Mouse (Mus musculus) Patski (cell line): ENCODE measurements around the gene Ifnl3. TPM values are rescaled to one million over a fixed set of nuclear protein-coding genes. Genes with fewer than 3 reads are reported as not detected.

ENCODE experiments used
- ATAC-seq: fragments of 100-300 bp; one replicate; pipeline ENCODE4 v1.8.0; 2021
- CTCF ChIA-PET: fragments of 350-600 bp; sonication (Branson Sonifier 250); formaldehyde crosslinking; loops from one replicate; lab custom pipeline; 2022; ENCODE audit warnings: inconsistent platforms; lab: Charles Lee
- POLR2A ChIA-PET: fragments of 350-600 bp; sonication (Branson Sonifier 250); formaldehyde crosslinking; loops from one replicate; lab custom pipeline; 2022; ENCODE audit warnings: antibody characterized with exemption, inconsistent platforms; lab: Charles Lee
- DNase-seq: peaks from one replicate; pipeline ENCODE4 v3.0.0-alpha.2; 2011; ENCODE audit warnings: low read depth, low spot score
- H3K27me3 ChIP-seq: fragments of 371-371 bp; one replicate; pipeline ENCODE4 v1.5.1; 2021
- CTCF ChIP-seq: fragments of 100-300 bp; IDR thresholded peaks from one replicate; pipeline ENCODE4 v1.5.1; 2021
- in situ Hi-C: fragments of 300-500 bp; cut with MboI; formaldehyde crosslinking; loops from 3 replicates; pipeline ENCODE4 v1.11.1; 2018; ENCODE audit warnings: low pct_unique_long_range_greater_than_20kb, mixed read lengths
- polyA plus RNA-seq: library from polyadenylated mRNA; unstranded; gene quantifications from one replicate; pipeline ENCODE4 v1.2.3, GENCODE M21; 2021

The Ifnl3 gene
- polyA plus RNA-seq, 1 experiment from 2014 or later = not detected

DNA sequence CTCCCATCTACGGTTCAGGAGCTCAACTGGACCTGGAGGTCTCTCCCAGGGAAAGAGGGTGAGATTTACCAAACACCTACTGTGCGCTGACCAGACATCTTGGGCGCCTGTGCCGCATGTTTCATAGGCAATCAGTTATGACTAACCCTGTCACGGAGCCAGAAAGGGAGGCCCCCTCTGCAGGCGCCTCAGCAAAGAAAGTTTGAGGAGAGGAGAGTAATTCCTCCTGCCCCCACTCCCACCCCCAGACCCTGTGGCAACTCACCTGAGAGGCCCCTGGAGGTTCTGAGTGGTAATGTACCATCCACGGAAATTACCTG is 23.2 kb downstream of the Ifnl3 start:
- CTCF ChIA-PET = interaction anchor here (1.2 kb wide), 1 partner anchor 15 kb away, joined by 3 read pairs; no protein-coding TSS in a partner anchor
- no peak for ATAC-seq
- no peak for DNase-seq
- no peak for TF ChIP-seq CTCF
- H3K27me3 ChIP-seq = peaks cover 26% of the 10 kb centered on the region
- in situ Hi-C loops = no loop called here
- POLR2A ChIA-PET = no interaction called here

DNA sequence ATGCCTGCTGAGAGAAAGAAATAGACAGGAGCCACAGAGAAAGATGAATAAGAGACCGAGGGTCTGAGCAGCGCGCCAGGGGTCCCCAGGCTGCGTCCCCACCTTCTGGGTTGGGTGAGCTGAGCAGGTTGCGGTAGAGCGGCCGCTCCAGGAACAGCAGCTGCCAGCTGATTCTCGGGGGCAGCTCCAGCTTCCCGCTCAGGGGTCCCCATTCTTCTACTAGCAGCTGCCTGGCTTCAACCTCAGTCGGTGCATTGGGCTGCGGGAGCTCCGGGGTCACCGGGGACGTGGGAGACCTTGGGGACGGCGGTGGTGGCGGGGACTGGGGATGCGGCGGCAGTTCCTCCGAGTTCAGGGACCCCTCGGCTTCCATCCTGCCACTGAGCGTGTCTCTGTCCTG is 24.0 kb downstream of the Ifnl3 start:
- no peak for ATAC-seq
- H3K27me3 ChIP-seq = peaks cover 25% of the 10 kb centered on the region
- ChIA-PET POLR2A (no interaction called here), CTCF (no interaction called here)
- no peak for DNase-seq
- TF ChIP-seq CTCF = no peak
- in situ Hi-C loops = no loop called here

DNA sequence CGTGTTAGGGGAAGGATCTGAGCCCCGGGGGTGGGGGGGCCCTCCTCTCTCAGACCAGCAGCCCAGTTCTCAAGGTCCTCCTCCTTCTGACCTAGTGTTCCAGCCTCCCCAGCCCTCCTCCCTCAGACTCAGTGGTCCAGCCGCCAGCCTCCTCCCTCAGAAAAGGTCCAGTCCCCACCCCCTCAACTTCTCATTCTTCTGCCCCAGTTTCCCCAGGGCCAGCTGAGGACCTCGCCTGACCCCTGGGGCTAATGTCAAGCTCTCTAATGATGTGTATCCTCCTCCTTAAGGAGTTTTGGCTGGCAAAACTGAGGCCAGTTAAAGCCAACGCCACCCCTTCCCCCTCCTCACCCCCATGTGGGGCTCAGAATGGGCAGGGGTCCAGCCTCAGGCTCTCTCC is 24.5 kb downstream of the Ifnl3 start, which contains the start of gene Nccrp1:
TSS of gene Nccrp1 (minus strand) at position 101 of the 400 bp plus-strand sequence.
- in situ Hi-C loops = no loop called here
- peaks cover 25% of the 10 kb centered on the region for H3K27me3 ChIP-seq
- no peak for ATAC-seq
- DNase-seq = no peak
- TF ChIP-seq CTCF = no peak
- CTCF ChIA-PET = no interaction called here
- POLR2A ChIA-PET = no interaction called here

DNA sequence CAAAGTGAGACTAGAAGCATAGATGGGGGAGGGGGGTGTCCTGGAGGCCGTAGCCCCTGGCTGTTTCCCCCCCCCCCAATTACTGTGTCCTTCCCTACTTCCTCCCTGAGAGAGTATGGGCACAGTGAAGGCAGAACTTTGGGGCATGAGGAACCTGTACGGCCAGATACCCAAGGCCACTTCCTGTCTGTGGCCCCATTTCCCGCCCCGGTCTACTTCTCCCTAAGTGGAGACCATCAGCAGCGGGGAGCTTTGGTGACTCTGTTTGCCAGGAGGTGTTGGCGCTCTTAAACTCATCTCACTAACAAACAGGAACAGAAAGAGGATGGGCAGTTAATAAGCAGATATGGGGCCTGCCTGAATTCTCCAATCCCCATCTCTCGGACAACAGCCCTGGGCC is 25.0 kb downstream of the Ifnl3 start:
- in situ Hi-C loops = no loop called here
- ChIA-PET POLR2A (no interaction called here), CTCF (no interaction called here)
- no peak for TF ChIP-seq CTCF
- no peak for DNase-seq
- H3K27me3 ChIP-seq = peaks cover 25% of the 10 kb centered on the region
- no peak for ATAC-seq

DNA sequence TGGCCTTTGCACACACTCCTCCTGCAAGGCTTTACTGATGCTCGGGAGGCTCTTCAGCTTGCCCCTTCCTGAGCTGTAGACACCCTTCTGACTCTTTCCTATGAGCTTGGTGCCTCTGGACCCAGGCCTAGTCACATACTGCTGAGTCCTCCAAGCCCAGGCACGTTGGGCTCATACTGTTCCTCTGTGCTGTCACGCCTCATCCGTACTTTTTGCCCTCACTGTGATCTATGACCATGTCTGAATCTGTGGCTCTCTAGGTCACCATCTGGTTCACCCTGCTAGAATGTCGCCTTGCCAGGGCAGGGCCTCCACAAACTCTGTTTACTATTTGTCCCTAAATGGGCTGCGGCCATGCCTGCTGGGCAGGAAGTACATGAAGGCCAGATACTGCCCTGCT is 30.4 kb downstream of the Ifnl3 start:
- ChIA-PET POLR2A (no interaction called here), CTCF (no interaction called here)
- peaks cover 3% of the 10 kb centered on the region for H3K27me3 ChIP-seq
- ATAC-seq (no peak), DNase-seq (no peak)
- no peak for TF ChIP-seq CTCF
- in situ Hi-C loops = no loop called here

DNA sequence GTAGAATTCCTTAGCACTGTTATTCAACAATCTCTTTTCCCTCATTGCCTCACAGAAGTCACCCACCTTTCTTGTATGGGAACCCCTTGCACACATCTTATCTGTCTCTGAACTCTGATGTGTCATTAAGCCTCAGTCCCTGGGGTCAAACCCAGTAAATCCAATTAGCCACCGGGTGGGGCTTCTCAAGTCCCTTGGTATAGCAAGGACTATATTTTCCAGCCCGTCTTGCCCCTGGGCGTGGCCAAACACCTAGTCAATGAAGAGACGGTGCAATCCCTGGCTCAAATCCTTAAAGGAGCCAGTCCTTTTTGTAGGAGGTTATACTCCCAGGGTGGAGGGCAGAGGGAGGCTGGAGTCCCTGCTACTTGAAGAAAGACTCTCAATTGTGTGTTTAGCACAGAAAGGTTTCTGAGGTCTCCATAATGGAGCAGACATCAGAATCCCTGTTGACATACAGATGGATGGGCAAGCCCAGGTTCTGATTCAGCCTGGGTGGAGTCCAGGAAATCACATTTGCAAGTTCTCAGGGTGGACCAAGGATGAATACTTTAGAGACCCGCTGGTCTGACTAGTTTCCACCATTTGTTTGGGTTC is 33.4 kb downstream of the Ifnl3 start:
- POLR2A ChIA-PET = no interaction called here
- in situ Hi-C loops = no loop called here
- DNase-seq (no peak), ATAC-seq (no peak)
- H3K27me3 ChIP-seq = no peaks in the 10 kb centered on the region
- CTCF ChIA-PET = no interaction called here
- no peak for TF ChIP-seq CTCF

DNA sequence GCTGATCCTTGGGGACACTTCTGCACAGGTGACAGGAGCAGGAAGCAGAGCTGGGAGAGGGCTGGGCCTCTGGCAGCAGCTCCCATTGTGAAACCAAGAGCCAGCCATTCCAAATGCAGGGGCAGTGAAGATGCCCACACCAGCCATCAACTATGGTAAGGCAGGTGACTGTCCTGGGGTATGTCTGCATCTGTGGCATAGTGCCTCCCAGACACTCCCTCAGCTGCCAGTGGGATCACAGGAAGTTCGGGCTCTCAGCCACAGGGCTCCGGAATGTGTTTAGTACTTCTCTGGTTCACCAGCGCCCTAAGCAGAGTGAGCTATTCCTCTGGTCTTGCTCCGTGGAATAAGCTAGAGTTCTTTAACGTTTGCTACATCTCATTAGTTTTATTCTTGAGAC is 34.4 kb downstream of the Ifnl3 start:
- no peaks in the 10 kb centered on the region for H3K27me3 ChIP-seq
- no peak for DNase-seq
- ChIA-PET POLR2A (interaction anchor here (0.6 kb wide), 1 partner anchor 160 kb away, joined by 4 read pairs; no protein-coding TSS in a partner anchor), CTCF (no interaction called here)
- no peak for TF ChIP-seq CTCF
- ATAC-seq = no peak
- in situ Hi-C loops = no loop called here

DNA sequence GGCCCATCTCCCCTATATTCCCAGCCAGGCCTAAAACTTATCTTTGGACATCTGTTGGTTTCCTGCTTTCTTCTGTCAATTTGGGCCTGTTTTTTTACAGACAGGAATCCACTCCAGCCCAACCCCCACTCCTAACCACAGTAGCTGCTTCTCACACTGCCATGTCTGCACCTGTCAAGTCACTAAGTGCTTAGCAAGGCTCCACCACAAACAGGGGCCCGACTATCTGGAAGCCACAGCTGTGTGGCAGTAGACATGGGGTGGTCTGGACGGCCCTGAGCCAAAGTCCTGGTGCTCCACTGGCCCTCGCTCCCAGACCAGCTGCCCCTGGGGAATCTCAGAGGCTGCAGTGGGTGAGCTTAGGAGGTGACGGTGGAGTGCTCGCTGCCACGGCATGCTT is 35.1 kb downstream of the Ifnl3 start:
- TF ChIP-seq CTCF = no peak
- DNase-seq (no peak), ATAC-seq (no peak)
- ChIA-PET CTCF (no interaction called here), POLR2A (no interaction called here)
- in situ Hi-C loops = no loop called here
- no peaks in the 10 kb centered on the region for H3K27me3 ChIP-seq

DNA sequence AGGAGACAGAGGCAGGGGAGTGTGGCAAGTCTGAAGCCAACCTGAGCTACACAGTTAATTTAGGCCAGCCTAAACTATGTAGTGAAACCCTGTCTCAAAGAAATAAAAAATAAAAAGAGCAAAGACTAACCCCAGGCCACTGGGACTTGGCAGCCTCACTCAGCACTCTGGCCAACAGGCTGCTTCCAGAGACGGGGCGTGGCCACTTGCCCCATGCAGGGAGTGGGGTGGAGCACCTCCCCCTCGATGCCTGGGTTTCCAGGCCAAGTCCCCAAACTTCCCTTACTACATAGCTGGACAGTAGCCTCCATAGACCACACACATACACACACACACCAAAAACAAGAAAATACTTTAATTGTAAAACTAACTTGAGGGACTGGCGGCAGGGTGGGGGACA is 35.9 kb downstream of the Ifnl3 start:
- in situ Hi-C loops = no loop called here
- TF ChIP-seq CTCF = no peak
- ChIA-PET POLR2A (interaction anchor here (0.7 kb wide), 1 partner anchor 7 kb away, joined by 4 read pairs; no protein-coding TSS in a partner anchor), CTCF (no interaction called here)
- no peak for DNase-seq
- no peak for ATAC-seq
- no peaks in the 10 kb centered on the region for H3K27me3 ChIP-seq

DNA sequence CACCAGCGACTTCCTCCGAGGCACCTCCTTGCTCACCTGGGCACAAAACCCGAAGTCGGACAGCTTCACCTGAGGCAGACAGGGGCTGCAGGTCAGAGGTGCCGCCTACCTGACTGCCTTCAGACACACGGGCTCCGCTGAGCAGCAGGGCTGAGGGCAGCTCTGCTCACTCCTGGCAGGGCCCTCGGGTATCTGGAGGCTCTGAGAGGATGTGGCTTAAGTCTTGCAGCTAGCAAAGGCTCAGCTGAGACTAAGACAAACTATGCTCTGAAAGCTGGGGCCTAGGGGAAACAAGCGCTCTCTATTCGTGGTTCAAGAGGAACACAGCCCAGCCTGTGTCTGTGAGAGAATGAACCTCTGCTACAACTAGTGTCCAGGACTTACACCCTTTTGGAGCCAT is 38.2 kb downstream of the Ifnl3 start:
- CTCF ChIA-PET = interaction anchor here (1.0 to 1.6 kb wide), 4 partner anchors 15 to 115 kb away, joined by 3 to 5 read pairs (median 3); no protein-coding TSS in a partner anchor
- POLR2A ChIA-PET = interaction anchor here (1.8 kb wide), 1 partner anchor 26 kb away, joined by 4 read pairs; no protein-coding TSS in a partner anchor

DNA sequence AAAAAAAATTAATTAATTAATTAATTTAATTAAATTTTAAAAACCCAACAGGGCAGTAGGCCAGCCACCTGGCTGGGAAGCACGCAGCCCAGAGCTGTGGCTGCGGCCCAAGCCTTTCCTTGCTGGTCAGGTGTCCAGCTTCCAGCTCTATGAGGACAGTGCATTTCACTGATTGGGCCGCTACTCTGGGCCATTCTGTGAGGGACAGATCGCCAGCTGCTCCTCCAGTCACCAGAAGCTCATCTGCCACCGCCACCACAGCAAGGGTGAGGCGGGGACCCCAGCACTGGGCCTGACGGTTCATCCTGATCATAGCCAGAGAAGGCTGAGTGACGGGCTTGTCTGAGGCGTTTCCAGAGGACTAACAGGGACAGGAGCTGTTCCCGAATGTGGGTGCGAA is 39.3 kb downstream of the Ifnl3 start:
- DNase-seq = no peak
- no peaks in the 10 kb centered on the region for H3K27me3 ChIP-seq
- TF ChIP-seq CTCF = no peak
- ATAC-seq = no peak
- ChIA-PET POLR2A (interaction anchor here (0.6 to 1.2 kb wide), 2 partner anchors 35 to 72 kb away, joined by 4 to 5 read pairs; no protein-coding TSS in a partner anchor), CTCF (interaction anchor here (1.2 kb wide), 1 partner anchor 39 kb away, joined by 3 read pairs; no protein-coding TSS in a partner anchor)
- in situ Hi-C loops = no loop called here

More for the DNA sequence above, 38.2 kb downstream of the Ifnl3 start:
- ATAC-seq (no peak), DNase-seq (no peak)
- in situ Hi-C loops = no loop called here
- TF ChIP-seq CTCF = no peak
- no peaks in the 10 kb centered on the region for H3K27me3 ChIP-seq

DNA sequence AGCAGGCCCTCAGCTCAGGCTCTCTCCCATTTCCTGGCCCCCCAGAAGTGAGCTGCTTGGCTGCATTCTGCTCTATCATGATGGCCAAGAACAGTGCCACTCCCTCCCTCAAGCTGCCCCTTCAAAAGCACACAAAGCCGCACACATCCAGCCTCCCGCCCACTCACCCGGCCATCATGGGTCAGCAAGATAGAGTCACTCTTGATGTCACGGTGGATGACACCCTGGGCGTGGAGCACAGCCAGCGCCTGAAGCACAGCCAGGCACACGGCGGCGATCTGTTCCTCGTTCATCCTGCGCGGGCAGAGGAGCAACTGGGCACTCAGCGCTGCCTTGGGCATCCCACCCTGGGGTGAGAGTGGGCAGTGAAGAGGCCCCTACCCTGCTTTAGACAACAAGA is 39.7 kb downstream of the Ifnl3 start:
- POLR2A ChIA-PET = interaction anchor here (1.2 kb wide), 1 partner anchor 35 kb away, joined by 4 read pairs; no protein-coding TSS in a partner anchor
- H3K27me3 ChIP-seq = no peaks in the 10 kb centered on the region
- no peak for ATAC-seq
- DNase-seq = no peak
- TF ChIP-seq CTCF = no peak
- in situ Hi-C loops = no loop called here
- CTCF ChIA-PET = no interaction called here
